Mouse (Mus musculus): ENCODE measurements around the gene Sympk. TPM values are rescaled to one million over a fixed set of nuclear protein-coding genes. Genes with fewer than 3 reads are reported as not detected.
"Not testable (repeated sequence)": the region's sequence is repeated elsewhere in the genome, so short reads cannot be mapped to it uniquely, and the experiment has no call there.

Gene Sympk
- total RNA-seq, 2 experiments from 2014 or later, result 85.2 to 86.8 TPM

DNA sequence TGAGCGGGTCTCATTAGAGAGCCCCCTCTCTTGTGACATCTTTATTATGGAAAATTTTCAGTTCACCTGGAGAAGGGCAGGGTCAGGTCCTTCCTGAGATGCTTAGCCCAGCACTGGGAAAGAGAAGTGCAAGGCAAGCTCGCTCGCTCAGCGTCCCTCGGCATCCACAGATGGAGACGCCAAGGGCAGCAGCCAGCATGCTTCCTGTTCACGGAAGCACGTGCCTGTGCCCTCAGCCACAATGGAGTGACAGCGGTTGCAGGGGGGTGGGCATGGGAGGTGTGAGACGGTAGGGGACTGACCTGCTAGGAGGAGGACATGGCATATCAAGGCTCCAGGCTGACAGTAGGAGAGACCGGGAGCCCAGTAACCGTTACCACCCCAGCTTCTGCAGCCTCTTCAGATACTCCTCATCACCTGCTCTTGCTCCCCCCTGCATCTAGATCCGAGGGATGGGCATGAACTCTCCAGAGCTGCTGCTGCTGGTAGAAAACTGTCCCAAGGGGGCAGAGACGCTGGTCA lies 23.9 kb downstream of the Sympk start:
- no peak for DNase-seq
- intact Hi-C loops (cut with DNase I), result no loop called here

DNA sequence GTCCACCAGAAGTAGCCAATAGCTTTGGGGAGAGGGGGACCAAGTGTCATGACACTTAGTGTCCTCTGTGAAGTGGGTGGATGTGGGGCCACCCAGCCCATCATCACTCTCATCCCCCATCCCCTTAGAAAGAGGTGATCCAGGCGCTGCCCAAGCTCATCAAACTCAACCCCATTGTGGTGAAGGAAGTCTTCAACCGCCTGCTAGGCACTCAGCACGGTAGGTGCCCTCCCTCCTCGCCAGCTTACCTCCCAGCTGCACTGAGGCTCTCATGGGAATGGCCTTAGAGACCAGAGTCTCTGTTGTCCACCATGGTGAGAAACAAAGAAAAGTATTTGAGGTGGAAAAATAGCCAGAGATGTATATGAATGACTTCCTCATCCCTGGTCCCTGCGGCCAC lies 25.1 kb downstream of the Sympk start:
- intact Hi-C loops (cut with DNase I), result no loop called here
- no peak for DNase-seq

DNA sequence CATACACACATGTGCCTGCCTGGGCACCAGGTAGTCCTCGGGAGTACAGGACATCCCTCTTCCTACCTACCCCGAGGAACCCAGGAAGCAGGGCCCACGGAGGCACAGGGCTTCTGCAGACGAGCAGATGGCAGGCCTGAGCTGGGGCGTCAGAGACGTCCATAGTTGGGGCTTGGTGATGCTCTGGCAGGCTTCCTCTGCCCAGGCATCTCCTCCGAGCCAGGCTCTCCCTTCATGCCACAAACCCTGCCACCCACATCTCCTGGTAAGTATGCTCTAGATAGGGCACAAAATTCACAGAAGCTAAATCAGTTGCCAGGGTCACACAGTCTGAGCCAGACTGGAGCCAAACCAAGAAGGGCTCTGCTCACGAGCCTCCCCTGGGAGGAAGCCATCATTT lies 26.0 kb downstream of the Sympk start:
- intact Hi-C loops (cut with DNase I), result no loop called here
- DNase-seq, result no peak

DNA sequence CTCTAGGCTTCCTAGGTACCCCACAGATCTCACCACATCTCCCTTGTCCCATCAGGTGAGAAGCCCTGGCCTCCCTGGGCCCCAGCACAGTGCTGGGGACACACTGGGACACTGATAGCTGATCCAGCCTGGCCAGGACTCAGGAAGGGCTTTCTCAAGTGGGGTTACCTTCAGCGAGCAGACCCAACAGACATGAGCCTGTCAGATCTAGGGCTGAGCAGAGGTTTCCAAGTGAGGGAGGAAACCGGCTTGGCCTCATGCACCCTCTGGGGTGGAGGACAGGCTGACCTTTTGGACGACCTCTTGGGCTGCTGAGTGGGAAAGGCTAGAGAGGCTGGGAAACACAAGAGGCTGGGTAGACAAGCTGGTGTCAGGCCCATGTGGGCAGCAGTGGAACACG lies 27.0 kb downstream of the Sympk start:
- DNase-seq, result no peak
- intact Hi-C loops (cut with DNase I), result no loop called here

DNA sequence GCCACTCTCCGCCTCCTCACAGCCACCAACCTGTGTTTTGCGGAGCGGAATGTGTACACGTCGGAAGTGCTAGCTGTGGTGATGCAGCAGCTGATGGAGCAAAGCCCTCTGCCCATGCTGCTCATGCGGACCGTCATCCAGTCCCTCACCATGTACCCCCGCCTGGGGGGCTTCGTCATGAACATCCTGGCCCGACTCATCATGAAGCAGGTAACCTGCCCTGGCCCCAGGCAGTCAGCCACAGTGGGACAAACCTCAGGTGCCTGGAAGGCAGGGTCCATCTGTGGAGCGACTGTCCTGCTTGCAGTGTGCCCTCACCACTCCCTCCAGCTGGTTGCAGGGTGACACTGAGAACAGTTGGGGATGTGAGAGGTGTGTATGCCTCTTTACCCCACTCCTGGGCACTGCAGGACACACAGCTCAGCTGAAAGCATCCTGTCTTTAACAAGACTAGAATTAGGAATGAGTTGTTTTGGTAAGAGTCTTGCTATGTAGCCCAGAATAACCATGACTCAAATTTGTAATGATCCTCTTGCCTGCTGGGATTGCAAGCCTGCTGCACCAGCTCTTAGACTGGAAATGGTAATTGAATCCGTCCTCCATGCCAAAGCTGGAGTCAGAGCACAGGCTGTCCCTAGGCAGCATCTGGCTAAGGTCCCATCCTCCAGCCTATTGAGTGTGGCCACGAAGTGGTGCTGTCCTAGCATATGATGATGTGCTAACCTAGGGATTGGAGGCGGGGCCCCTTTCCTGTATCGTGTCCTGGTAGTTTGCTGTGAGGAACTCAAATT lies 28.4 kb downstream of the Sympk start:
- DNase-seq, result no peak
- intact Hi-C loops (cut with DNase I), result no loop called here

DNA sequence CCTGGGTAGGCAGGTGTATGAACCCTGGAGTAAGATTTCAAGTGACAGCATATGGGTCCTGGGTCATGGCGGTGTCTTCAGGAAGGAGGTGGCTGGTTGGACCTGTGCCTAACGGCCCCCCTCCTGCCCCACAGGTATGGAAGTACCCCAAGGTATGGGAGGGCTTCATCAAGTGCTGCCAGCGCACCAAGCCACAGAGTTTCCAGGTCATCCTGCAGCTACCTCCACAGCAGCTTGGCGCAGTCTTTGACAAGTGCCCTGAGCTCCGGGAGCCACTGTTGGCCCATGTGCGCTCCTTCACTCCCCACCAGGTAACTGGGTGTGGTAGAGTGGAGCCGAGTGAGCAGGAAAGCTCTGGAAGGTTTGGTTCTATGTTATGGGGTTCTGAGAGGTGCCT lies 29.0 kb downstream of the Sympk start:
- intact Hi-C loops (cut with DNase I), result no loop called here
- DNase-seq, result no peak

DNA sequence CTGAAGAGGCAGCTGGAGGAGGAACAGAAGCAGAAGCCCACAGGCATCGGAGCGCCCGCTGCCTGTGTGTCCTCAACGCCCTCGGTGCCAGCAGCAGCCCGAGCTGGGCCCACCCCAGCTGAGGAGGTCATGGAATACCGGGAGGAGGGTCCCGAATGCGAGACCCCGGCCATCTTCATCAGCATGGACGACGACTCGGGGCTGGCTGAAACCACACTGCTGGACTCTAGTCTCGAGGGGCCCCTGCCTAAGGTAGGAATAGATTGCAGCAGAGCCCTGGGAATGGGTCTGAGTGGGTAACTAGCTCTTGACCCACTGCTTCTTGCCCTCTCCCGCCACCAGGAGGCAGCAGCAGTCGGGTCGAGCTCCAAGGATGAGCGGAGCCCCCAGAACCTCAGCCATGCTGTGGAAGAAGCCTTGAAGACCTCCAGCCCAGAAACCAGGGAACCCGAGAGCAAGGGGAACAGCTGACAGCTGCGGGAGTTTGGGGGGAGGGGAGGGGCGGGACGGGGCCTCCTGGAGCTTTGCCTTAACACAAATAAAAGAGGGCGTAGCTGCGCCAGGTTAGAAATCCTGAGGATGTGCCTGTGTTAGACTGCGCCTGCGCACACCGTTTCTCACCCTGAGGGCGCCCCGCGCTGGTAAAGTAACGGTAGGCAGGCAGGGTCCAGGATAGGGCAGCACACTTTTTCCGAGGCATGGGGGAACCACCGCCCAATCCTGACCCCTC lies 30.0 kb downstream of the Sympk start, which contains the start of gene Rsph6a:
Rsph6a (plus strand) TSS at position 644 of the 730 bp plus-strand sequence.
- no peak for DNase-seq
- intact Hi-C loops (cut with DNase I), result no loop called here

DNA sequence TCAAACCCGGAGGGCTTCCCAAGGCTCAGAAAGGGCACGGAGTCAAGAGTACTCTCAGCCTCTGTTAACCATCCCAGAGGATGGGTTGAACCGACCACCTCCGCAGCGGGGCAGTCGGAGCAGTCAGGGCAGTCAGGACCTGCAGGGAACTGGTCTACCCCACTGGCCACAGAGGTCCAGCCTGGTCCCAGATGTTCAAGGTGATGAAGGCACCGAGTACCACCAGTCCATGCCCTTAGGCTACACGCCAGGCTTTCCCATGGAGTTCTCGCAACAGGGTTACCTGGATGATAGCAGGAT lies 30.6 kb downstream of the Sympk start:
- no peak for DNase-seq
- intact Hi-C loops (cut with DNase I), result no loop called here

DNA sequence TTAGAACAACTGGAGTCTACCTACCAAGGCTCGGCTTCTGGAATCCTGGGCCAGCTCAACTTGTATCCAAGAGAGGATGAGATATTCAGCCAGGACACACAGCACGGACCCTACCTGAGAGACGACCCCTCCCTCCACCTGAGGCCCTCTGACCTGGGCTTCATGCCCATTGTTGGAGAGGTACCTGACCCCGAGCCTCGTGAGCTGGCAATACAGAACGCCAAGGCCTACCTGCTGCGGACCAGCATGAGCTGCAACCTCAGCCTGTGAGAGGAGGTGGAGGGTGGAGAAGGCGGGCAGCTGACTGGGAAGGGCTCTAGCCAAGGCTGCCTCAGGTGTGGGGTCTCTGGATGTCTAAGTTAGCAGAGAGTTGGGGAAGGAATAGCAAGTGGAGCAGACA lies 30.9 kb downstream of the Sympk start:
- DNase-seq, result no peak
- intact Hi-C loops (cut with DNase I), result no loop called here

DNA sequence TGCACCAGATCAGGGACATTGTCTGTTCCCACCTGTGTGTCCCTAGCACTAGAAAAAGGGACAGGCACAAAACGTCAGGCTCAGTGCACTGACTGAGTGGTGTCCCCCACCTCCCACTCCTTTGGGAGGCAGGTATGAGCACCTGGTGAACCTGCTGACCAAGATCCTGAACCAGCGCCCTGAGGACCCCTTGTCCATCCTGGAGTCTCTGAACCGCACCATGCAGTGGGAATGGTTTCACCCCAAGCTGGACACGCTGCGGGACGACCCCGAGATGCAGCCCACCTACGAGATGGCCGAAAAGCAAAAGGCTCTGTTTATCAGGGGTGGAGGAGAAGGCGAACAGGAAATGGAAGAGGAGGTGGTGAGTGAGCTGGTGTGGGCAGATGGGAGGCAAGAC lies 33.2 kb downstream of the Sympk start:
- DNase-seq, result no peak
- intact Hi-C loops (cut with DNase I), result no loop called here

DNA sequence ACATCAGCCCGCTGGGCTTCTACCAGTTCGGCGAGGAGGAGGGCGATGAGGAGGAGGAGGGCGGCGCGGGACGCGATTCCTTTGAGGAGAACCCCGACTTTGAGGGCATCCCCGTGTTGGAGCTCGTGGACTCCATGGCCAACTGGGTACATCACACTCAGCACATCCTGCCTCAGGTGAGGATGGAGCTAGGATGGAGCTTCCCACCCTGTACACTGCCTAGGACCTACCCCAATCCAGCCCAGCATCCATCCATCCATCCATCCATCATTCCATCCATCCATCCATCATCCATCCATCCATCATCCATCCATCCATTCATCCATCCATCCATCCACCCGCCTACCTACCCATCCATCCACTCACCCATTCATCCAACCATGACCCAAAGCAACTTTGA lies 41.7 kb downstream of the Sympk start:
- intact Hi-C loops (cut with DNase I), result loop anchor here (5.0 kb wide), 1 partner anchor 41 kb away; no protein-coding TSS in a partner anchor

DNA sequence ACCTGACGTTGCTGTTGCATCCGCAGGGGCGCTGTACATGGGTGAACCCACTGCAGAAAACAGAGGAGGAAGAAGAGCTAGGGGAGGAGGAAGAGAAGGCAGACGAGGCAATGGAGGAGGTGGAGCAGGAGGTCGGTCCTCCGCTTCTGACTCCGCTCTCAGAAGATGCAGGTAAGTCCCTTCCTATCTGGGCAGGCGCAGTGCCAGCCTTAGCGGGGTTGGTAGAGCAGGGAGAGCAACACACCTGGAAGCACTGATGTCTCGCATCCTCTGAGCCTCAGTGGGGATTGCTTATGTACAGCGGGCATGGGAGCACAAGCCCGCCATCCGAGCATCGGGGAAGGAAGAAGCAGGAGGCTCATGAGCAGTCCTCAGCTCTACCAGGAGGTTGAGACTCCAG lies 42.9 kb downstream of the Sympk start:
- DNase-seq, result peak in 1 of 2 experiments; percentile 1
- intact Hi-C loops (cut with DNase I), result loop anchor here (5.0 kb wide), 1 partner anchor 40 kb away; no protein-coding TSS in a partner anchor

More for the DNA sequence above, 41.7 kb downstream of the Sympk start:
- no peak for DNase-seq

DNA sequence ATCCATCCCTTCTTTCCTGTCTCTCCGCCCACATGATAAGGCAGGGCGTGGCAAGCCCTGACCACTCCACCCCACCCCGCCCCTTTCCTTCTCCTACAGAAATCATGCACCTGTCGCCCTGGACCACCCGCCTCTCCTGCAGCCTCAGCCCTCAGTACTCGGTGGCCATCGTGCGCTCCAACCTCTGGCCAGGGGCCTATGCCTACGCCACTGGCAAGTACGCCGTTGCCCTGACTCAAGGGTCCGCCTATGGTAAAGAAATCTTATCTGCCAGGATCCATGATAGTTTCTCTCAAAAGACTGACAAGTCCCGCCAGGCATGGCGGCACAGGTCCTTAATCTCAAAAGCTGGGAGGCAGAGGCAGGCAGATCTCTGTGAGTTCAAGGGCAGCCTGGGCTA lies 43.8 kb downstream of the Sympk start:
- peak in 1 of 2 experiments; percentile 1 for DNase-seq
- intact Hi-C loops (cut with DNase I), result loop anchor here (1.0 to 5.0 kb wide), 2 partner anchors 25 to 39 kb away; no protein-coding TSS in a partner anchor

DNA sequence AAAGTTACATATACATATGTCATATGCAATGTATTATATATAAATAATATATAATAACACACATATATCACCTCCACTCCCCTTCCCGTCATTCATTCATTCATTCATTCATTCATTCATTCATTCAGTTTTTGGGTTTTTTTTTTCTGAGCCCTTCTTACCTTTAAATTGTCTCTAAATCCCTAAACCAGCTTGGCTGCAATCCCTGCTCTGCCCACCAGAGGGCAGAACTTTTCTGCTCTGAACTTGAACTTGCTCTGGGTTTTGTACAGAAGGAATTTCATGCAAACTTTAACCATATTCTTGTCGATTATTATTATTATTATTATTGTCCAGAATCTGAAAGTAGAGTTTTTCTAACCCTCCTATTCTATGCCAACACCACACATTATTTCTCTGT lies 44.5 kb downstream of the Sympk start:
- peak; percentile 77 to 85 for DNase-seq
- intact Hi-C loops (cut with DNase I), result loop anchor here (1.0 to 5.0 kb wide), 2 partner anchors 25 to 39 kb away; no protein-coding TSS in a partner anchor

DNA sequence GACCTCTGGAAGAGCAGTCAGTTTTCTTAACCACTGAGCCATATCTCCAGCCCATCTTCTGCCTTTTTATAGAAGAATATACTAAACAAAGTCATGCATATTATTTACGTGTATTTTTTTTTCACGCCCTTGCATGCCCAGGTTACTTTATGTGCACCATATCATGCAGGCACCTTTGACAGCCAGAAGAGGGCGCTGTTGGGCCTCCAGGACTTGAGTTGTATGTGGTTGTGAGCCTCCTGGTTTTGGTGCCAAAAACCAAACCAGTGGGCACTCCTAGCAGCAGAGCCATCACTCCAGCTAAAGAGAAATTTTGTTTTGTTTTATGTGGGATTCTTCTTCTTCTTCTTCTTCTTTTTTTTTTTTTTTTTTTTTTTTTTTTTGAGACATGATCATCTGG lies 45.3 kb downstream of the Sympk start:
- intact Hi-C loops (cut with DNase I), result loop anchor here (5.0 kb wide), 1 partner anchor 38 kb away; no protein-coding TSS in a partner anchor
- DNase-seq, result peak in 1 of 2 experiments; percentile 16

DNA sequence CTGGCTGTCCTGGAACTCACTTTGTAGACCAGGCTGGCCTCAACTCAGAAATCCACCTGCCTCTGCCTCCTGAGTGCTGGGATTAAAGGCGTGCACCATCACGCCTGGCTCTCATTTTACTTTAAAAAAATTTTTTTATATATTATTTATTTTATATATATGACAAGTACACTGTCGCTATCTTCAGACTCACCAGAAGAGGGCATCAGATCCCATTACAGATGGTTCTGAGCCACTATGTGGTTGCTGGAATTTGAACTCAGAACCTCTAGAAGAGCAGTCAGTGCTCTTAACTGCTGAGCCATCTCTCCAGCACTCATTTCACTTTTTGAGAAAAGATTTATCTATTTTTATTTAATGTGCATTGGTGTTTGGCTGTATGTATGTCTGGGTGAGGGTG lies 46.8 kb downstream of the Sympk start:
- intact Hi-C loops (cut with DNase I), result not testable (repeated sequence)
- DNase-seq, result peak in 1 of 2 experiments; percentile 1

DNA sequence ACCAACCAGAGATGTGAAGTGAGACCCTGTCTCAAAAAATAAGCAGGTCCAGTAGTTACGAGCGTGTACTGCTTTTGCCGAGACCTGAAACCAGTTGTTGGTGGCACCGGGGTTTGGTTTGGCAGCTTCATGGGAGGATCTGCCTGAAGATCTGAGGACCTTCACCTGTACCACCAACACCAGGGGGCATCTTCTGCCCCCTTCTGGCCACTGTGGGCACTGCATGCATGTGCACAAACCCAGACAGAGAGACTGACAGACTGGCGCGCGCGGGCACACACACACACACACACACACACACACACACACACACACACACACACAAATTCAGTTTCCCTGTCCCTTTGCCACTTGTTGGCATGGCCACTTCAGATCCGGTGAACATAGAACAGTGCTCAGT lies 49.3 kb downstream of the Sympk start:
- intact Hi-C loops (cut with DNase I), result no loop called here
- DNase-seq, result peak; percentile 37 to 60

DNA sequence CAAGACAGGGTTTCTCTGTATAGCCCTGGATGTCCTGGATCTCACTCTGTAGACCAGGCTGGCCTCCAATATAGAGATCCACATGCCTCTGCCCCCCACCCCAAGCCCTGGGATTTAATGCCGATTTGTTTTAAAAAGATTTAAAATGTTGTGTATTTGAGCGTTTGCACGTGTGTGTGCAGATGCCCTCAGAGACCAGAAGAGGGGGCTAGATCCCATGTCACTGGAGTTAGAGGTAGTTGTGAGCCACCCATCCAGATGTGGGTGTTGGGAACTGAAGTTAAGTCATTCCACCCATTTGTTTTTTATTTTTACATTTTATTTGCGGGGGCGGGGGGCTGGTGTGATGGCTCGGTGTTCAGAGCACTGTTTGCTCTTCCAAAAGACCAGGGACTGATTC lies 50.3 kb downstream of the Sympk start:
- peak in 1 of 2 experiments; percentile 0 for DNase-seq
- intact Hi-C loops (cut with DNase I), result no loop called here

DNA sequence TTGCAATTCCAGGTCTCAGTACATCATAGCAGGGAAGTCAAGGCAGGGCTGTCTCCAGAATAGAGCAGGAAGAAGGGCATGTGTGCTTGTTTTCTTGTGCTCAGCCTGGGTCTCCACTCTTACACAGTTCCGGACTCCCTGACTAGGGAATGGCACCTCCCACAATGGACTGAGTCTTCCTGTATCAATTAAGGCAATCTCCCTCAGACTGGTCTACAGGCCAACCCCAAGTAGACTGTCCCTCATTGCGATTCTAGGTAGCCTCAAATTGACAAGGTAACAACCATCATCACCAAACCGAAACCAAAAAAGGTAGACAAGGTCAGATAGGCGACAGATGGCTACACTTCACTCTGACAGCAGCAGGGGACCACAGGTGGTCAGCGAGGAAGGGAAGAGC lies 51.1 kb downstream of the Sympk start:
- intact Hi-C loops (cut with DNase I), result no loop called here
- peak; percentile 1 for DNase-seq

DNA sequence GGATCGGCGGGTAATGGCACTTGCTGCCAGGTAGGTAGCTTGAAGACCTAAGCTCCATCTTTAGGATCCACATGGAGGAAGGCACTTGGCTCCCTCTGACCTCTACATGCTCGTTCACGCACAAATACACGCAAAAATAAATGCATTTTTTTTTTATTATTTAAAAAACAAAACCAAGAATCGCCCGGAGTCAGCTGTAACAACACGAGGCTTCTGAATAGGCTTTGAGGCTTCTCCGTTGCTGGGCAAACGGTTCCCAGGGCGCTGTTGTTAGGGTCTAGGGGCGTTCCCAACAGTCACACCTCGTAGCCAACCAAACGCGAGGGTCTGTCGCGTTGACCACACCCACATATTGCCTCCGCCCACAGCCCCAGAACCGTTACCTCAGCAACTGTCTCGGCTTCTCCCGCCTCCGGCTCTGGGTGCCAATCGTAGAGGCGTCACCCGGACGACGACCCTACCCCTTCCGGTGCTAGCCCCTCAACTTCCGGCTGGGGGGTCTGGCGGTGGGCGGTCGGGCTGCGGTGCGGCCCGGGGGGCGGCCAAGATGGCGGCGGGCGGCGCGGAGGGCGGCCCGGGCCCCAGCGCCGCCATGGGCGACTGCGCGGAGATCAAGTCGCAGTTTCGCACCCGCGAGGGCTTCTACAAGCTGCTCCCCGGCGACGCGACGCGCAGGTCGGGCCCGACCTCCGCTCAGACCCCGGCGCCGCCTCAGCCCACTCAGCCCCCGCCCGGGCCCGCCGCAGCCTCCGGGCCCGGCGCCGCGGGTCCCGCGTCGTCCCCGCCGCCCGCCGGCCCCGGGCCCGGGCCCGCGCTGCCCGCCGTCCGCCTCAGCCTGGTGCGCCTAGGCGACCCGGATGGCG lies 51.8 kb downstream of the Sympk start, which contains the start of gene Dmwd:
Dmwd (plus strand) TSS at position 505 of the 863 bp plus-strand sequence.
- peak; percentile 89 to 90 for DNase-seq
- intact Hi-C loops (cut with DNase I), result no loop called here
